Mouse (Mus musculus) ovary, postnatal 36 days (tissue): ENCODE data around the gene Usp27x.
A peak's percentile ranks its signal among the peaks of the same experiment; 100 is the strongest.

Source experiments
- DNase-seq: peaks from one replicate; pipeline ENCODE4 v3.0.0; 2022; ENCODE audit warnings: low spot score, mixed read lengths

Gene Usp27x

GRCm38 (mm10) chrX:7375716-7376480 is at the start of gene Usp27x:
Gene Usp27x (minus strand): TSS chrX:7375830.
- DNase-seq = peak; percentile 77

- peak; percentile 69 for DNase-seq
Measured at GRCm38 (mm10) chrX:7422691-7423111, 47.1 kb upstream of the Usp27x start.

GRCm38 (mm10) chrX:7422166-7422565 is 46.5 kb upstream of the Usp27x start:
- no peak for DNase-seq

GRCm38 (mm10) chrX:7421016-7421415 is 45.4 kb upstream of the Usp27x start:
- peak; percentile 32 for DNase-seq

- DNase-seq = peak; percentile 14
Measured at GRCm38 (mm10) chrX:7416178-7416871, 40.7 kb upstream of the Usp27x start.

GRCm38 (mm10) chrX:7415308-7415707 is 39.7 kb upstream of the Usp27x start:
- DNase-seq = no peak

- DNase-seq = no peak
Measured at GRCm38 (mm10) chrX:7412239-7413033, 36.8 kb upstream of the Usp27x start.

- DNase-seq = peak; percentile 19
Measured at GRCm38 (mm10) chrX:7376586-7376985, 956 bp upstream of the Usp27x start.

- DNase-seq = no peak
Measured at GRCm38 (mm10) chrX:7375322-7375715, 311 bp downstream of the Usp27x start.

- DNase-seq = no peak
Measured at GRCm38 (mm10) chrX:7325455-7325854, 50.2 kb downstream of the Usp27x start.

- peak; percentile 40 for DNase-seq
Measured at GRCm38 (mm10) chrX:7322288-7322687, 53.3 kb downstream of the Usp27x start.
